Mouse (Mus musculus) CD4-positive, CD25-positive, alpha-beta regulatory T cell, adult 4 months (primary cell): ENCODE measurements at regions not wholly inside any gene's neighbourhood (a gene's known extent, or its start where the extent isn't known, plus 50 kb on each side); places are given as distances from the start of the nearest gene placed in this dataset.

Experiments used
- ATAC-seq: one replicate; pipeline ENCODE4 v1.8.0; 2017

GRCm38 (mm10) chr10:43800077-43800476 is 101.5 kb downstream of the Qrsl1 start:
- no peak for ATAC-seq

- no peak for ATAC-seq
These were observed 86.3 kb downstream of the Qrsl1 start for GRCm38 (mm10) chr10:43815291-43815690.

- no peak for ATAC-seq
These were observed 83.9 kb downstream of the Qrsl1 start for GRCm38 (mm10) chr10:43817522-43818198.

- no peak for ATAC-seq
These were observed 82.9 kb downstream of the Qrsl1 start for GRCm38 (mm10) chr10:43818623-43819022.

- ATAC-seq: no peak
These were observed 82.1 kb downstream of the Qrsl1 start for GRCm38 (mm10) chr10:43819434-43819833.

- ATAC-seq: no peak
These were observed 78.9 kb downstream of the Qrsl1 start for GRCm38 (mm10) chr10:43822615-43823014.

- ATAC-seq: no peak
These were observed 77.5 kb downstream of the Qrsl1 start for GRCm38 (mm10) chr10:43824009-43824408.
